Mouse (Mus musculus): ENCODE measurements around the gene Olfr1462.

The Olfr1462 gene

DNA sequence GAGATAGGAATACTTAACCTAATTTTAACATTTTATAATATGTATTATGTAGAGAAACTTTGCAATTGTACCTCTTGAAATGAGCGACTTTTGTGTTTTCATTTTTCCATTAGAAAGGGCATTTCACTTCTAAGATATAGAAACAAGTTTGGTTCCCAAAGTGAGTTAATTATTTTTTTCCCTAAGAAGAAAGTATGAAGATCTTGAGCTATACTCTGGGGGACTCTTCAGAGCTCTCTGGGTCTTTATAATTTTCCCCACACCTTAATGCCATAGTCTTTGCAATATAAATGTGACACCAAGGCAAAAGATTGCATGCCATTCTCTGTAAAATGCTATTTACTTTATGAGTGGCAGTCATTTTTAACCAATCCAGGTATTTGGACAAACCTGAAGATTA is at the start of gene Olfr1462:
Gene Olfr1462, plus strand, starts transcription at position 301 of the 400 bp plus-strand sequence.
- DNase-seq (ENCODE audit: low spot score in 2 of 2) = no peak

DNA sequence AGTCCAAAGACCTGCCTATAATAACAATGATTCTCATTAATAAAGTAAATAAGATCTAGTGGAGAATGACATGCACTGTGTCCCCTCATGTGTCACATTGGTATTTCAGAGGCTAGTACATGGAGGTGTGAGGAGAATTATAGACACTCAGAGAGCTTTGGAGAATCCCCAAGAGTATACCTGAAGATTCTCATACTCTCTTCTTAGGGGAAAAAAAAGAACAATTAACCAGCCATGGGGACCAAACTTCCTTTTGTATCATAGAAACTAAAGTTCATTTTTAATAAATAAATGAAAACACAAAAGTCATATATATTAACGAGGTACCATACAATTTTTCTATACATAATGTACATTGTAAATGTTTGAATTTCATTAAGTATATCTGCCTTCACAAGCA is 36.1 kb upstream of the Olfr1462 start, which contains the start of gene Olfr1459:
Gene Olfr1459, minus strand, starts transcription at position 101 of the 400 bp plus-strand sequence.
- no peak for DNase-seq (ENCODE audit: low spot score in 2 of 2)

DNA sequence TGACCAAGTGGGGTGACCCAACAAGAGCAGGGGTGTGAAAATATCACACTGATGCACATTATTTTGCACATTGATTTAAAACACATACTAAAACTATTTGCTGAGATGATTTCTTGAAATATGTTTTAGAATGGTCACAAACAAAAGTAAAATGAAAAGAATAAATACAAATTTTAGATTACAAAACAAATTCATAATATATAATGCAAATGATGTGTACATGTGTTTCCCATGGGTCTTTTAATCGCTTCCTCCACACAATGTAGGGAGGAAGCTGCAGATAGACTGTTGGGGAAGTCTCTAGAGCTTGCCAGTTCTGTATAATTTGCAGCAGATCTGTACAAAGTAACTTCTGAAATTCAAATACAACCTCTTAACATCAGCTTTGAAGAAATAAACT is 22.8 kb upstream of the Olfr1462 start, which contains the start of gene Olfr1461:
Gene Olfr1461, plus strand, starts transcription at position 301 of the 400 bp plus-strand sequence.
- no peak for DNase-seq (ENCODE audit: low spot score in 2 of 2)

DNA sequence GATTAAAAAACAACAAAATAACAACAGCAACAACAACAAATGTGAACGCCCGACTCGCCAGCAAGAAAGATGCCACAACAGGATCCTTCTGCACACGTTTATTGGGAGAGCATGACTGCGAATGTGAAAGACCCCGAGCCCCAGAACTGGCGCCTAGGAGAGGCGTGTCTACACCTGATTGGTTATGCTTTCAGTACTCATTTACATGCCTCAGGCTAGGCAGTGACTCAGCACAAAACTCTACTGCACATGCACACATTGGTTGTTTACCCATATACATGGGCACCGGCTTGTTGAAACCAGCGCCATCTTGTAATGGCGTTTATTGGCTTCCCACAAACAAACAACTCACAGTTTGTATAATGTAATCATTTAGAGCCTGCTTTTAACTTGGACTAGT is 36.1 kb downstream of the Olfr1462 start:
- no peak for DNase-seq (ENCODE audit: low spot score in 2 of 2)

DNA sequence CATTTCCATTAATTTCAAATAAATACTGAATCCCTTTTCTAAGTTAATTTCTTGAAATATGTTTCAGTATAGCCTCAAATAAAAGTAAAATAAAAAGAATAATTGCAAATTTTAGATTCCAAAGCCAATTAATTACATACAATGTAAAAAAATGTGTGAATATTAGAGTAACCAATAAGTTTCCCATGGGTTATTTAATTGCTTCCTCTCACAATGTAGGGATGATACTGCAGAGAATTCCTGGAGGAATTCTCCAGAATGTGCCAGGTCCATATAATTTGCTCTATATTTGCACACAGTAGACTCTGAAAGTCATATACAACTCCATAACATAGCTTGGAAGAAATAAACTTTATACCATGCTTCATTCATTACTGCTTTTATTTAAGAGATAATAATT is 45.5 kb downstream of the Olfr1462 start, which contains the start of gene Olfr1463:
Gene Olfr1463, plus strand, starts transcription at position 301 of the 400 bp plus-strand sequence.
- no peak for DNase-seq (ENCODE audit: low spot score in 2 of 2)

Data from right cerebral cortex, postnatal 36 days (tissue).